In the genomic region with DNA sequence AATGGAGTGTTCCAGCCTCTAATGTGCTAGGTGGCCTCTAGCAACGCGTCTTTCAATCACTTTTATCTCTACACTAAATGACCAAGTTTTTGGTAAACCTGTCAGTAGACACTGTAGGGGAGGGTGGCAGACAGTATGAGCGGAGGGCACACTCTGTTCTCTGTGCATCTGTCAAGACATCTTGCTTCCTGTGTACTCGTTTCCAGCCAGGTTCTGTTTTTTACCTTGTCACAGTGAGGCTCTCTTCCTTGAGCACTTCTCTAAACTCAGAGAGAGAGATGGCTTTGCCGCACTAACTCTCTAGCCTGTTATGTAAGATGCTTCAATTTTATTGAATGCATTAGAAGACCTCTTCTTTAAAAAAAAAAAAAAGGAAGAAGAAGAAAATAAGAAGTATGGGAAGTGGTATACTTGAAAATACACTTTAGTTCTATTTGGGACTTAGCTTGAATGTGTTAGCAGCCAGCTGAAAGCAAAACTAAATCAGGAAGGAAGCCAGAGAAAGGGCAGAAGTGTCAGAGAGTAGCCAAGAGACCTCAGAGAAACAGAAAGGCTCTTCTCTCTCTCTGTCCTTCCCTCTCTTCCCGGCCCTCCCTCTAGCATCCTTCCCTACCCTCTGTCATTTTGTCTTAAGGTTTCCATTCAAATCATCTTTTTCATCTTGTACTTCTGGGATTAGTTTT, we compare ENCODE assay signal across 20 mouse cellular contexts.
DNase-seq lines count a peak whose midpoint lies in the region; ATAC-seq and TF ChIP-seq lines count a peak whose summit lies in the region.
"Had no signal": no experiment of that assay in that cellular context is flagged by ENCODE, and none has a peak within 500 bp of the region (broad histone marks: within the 10 kb centered on the region; RNA-seq: fewer than 3 reads in every experiment).

No protein-coding gene starts in this region.

- no peak overlapping the region for H3K4me3 ChIP-seq in cerebellum, adult 2 months (replicated peaks; ENCODE audit: insufficient read depth, low read depth, low read length)
- H3K4me3 ChIP-seq: embryonic facial prominence, embryonic 10.5 days; forebrain, embryonic 13.5 days; heart, embryonic 10.5 days; hindbrain, embryonic 13.5 days; liver, embryonic 13.5 days; midbrain, embryonic 10.5 days had no signal

- no peaks in the 10 kb centered on the region for H3K27me3 ChIP-seq in cerebellum, adult 2 months (ENCODE audit: control insufficient read depth, insufficient read depth, low read length)
- H3K27me3 ChIP-seq: forebrain, embryonic 13.5 days; hindbrain, embryonic 13.5 days; liver, embryonic 13.5 days had no signal

- H3K27ac ChIP-seq in cerebellum, adult 2 months (ENCODE audit: insufficient read depth, low read length) = no peak overlapping the region
- H3K27ac ChIP-seq: embryonic facial prominence, embryonic 10.5 days; forebrain, embryonic 13.5 days; heart, embryonic 10.5 days; hindbrain, embryonic 13.5 days; liver, embryonic 13.5 days; midbrain, embryonic 10.5 days had no signal

- peaks cover 12% of the 10 kb centered on the region; the same call in 1 of the 2 replicates for H3K4me1 ChIP-seq in cerebellum, adult 2 months (ENCODE audit: control insufficient read depth, insufficient read depth, low read length)
- H3K4me1 ChIP-seq: embryonic facial prominence, embryonic 10.5 days; heart, embryonic 10.5 days; hindbrain, embryonic 13.5 days; liver, embryonic 13.5 days had no signal

- no peak for DNase-seq in cerebellum, postnatal 4 days (ENCODE audit: low spot score in 2 of 2)
- DNase-seq in A20 (ENCODE audit: low read depth, low spot score) = peak; percentile 37
- DNase-seq in cerebellum, adult 2 months = peak; percentile 53 to 61
- no peak for DNase-seq in layer of hippocampus, adult 8-10 months (ENCODE audit: low spot score in 2 of 2)
- no peak for DNase-seq in urinary bladder, postnatal 4 days (ENCODE audit: low spot score in 2 of 2)
- DNase-seq in gastrocnemius, postnatal 25 days = no peak
- DNase-seq: heart, postnatal 10 days; kidney, adult 8-10 months; kidney, postnatal 25 days; liver, embryonic 13.5 days; lung, embryonic 14.5 days; lung, postnatal 36 days; thymus, postnatal 25 days had no signal

- TF ChIP-seq POLR2A in cerebellum, adult 2 months (IDR thresholded peaks at IDR 0.05; ENCODE audit: borderline replicate concordance, insufficient read depth, low read length) = no peak

- no peak for TF ChIP-seq CTCF in cerebellum, adult 2 months (IDR thresholded peaks at IDR 0.05; ENCODE audit: borderline replicate concordance, insufficient read depth, low read depth, low read length)

- peak; percentile 66; the same call in 1 of the 2 replicates for ATAC-seq in cerebellum, adult (ENCODE audit: insufficient number of reproducible peaks, low FRiP score, low TSS enrichment)
- ATAC-seq in granulocyte monocyte progenitor cell, adult 5-6 weeks (replicated peaks; ENCODE audit: poor library complexity, severe bottlenecking) = peak; percentile 83
- ATAC-seq: forebrain, embryonic 13.5 days had no signal

- WGBS in cerebellum, adult 2 months = 35% methylated on average over 6 of the region's 6 CpGs

Comparison
In these comparisons a context has a peak if more than half of its experiments do, and no peak if none do; other contexts are left out.
1. DNase-seq: peak in A20 (single experiment) and cerebellum, adult 2 months (2 of 2); none in cerebellum, postnatal 4 days (0 of 2), layer of hippocampus, adult 8-10 months (0 of 2), urinary bladder, postnatal 4 days (0 of 2) and gastrocnemius, postnatal 25 days (single experiment).